Mouse (Mus musculus): ENCODE results near the gene Crybg3. TPM values are rescaled to one million over a fixed set of nuclear protein-coding genes. Genes with fewer than 3 reads are reported as not detected.

The Crybg3 gene
- polyA plus RNA-seq, 1 experiment from 2014 or later, result 4.6 TPM

- Histone ChIP-seq H3K27ac (ENCODE audit: low read depth, low read length) (no peak overlapping the region), H3K9ac (ENCODE audit: low read depth, low read length) (no peak overlapping the region), H3K9me3 (ENCODE audit: control insufficient read depth, low read length) (no peaks in the 10 kb centered on the region), H3K27me3 (replicated peaks; ENCODE audit: control insufficient read depth, insufficient read depth, low read length) (no peaks in the 10 kb centered on the region), H3K36me3 (ENCODE audit: control insufficient read depth, insufficient read depth, low read length) (no peaks in the 10 kb centered on the region), H3K4me2 (no peak overlapping the region), H3K4me1 (replicated peaks; ENCODE audit: control insufficient read depth, insufficient read depth, low read length) (no peaks in the 10 kb centered on the region), H3K4me3 (ENCODE audit: low read depth, low read length) (no peak overlapping the region)
- ATAC-seq (replicated peaks; ENCODE audit: low FRiP score) (no peak), DNase-seq (ENCODE audit: low spot score) (no peak)
- 84% methylated on average over 7 of the region's 7 CpGs for WGBS
Observed at GRCm38 (mm10) chr16:59444880-59445559, 155.8 kb downstream of the Crybg3 start.

Other genes starting within 250 kb of the Crybg3 start
- gene Olfr209, start 237.0 kb downstream of the Crybg3 start, polyA plus RNA-seq (2014; fragmentation: Nextera tagmentation; extraction: Ambion mirVana), result not detected in 2 replicates
- gene Gabrr3, start 193.6 kb downstream of the Crybg3 start, polyA plus RNA-seq (2014; fragmentation: Nextera tagmentation; extraction: Ambion mirVana), result not detected in 2 replicates
- gene Riox2, start 129.2 kb downstream of the Crybg3 start, polyA plus RNA-seq (2014; fragmentation: Nextera tagmentation; extraction: Ambion mirVana), result 39.4 and 44.6 TPM in 2 replicates
- 12.8 and 13.2 TPM in 2 replicates for gene Arl6, start 38.4 kb upstream of the Crybg3 start, polyA plus RNA-seq (2014; fragmentation: Nextera tagmentation; extraction: Ambion mirVana)

All from liver, embryonic 11.5 days (tissue).